Mouse (Mus musculus) urinary bladder, postnatal 25 days (tissue): ENCODE results near the gene Fuz.
A peak's percentile ranks its signal among the peaks of the same experiment; 100 is the strongest.
"Not testable (repeated sequence)": the region's sequence is repeated elsewhere in the genome, so short reads cannot be mapped to it uniquely, and the experiment has no call there.

ENCODE experiments used
- DNase-seq: peaks from one replicate; pipeline ENCODE4 v3.0.0; 2022; ENCODE audit warnings: low spot score

The Fuz gene

DNA sequence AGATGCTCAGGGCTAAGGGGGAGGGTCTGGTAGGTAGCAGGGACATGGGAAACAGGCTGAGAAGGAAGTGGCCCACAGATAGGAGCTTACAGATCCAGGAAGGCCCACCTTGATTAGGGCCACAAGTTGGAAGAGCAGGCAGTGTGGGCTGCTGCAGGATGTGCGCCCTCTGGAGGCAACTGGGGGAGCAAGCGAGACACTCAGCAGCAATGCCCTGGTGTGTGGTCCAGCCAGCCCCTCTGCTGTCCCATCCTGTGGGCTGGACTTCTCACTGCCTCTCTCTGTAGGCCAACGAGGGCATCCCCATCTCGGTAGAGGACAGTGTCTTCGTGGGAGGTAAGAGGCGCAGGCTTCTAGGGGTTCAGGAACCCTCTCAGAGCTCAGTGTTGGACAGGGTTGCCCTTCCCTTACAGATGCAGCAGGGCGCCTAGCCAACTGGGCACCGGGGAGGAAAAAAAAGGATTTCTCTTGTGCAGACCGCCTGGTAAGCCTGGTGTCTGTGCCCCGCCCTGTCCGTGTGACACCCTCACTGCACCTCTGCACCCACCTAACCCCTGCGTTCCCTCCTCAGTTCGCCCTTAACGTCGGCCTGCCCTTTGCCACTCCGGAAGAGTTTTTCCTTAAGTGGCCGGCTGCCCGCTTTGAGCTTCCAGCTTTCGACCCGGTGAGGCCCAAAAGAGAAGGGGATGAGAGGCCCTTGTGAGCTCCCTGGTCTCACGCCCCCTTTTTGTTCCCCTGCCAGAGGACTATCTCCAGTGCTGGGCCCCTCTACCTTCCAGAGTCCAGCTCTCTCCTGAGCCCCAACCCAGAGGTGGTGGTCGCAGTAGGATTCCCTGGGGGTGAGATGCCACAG lies 35.1 kb upstream of the Fuz start:
- DNase-seq = peak; percentile 76

- no peak for DNase-seq
These were observed 34.5 kb upstream of the Fuz start for GRCm38 (mm10) chr7:44861429-44861816.

- DNase-seq = no peak
These were observed 33.4 kb upstream of the Fuz start for GRCm38 (mm10) chr7:44862434-44862833.

GRCm38 (mm10) chr7:44863210-44863609 lies 32.7 kb upstream of the Fuz start:
- DNase-seq = no peak

DNA sequence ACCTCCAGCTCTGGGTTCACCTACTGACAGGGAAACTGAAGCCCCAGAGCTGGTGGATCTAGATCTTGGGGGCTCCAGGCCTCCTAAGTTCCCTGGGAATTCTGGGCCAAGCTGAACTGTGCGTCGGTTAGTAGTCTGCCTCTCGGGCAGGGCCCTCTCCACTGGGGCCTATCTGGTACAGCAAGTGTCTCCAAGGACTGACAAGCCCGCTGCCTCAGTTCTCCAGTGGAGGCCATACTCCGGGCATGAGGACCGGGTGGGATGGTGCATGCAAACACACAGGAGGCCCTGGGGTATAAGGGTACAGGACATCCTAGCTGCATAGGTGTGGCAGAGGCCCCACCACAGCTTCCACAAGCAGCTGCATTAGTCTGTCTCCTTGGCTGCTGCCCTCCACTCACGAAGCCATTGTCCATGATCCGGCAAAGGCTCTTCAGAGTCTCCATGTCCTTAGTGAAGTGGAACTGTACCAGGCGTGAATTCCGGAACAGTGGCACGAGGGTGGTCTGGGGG lies 31.8 kb upstream of the Fuz start:
- DNase-seq = no peak

DNA sequence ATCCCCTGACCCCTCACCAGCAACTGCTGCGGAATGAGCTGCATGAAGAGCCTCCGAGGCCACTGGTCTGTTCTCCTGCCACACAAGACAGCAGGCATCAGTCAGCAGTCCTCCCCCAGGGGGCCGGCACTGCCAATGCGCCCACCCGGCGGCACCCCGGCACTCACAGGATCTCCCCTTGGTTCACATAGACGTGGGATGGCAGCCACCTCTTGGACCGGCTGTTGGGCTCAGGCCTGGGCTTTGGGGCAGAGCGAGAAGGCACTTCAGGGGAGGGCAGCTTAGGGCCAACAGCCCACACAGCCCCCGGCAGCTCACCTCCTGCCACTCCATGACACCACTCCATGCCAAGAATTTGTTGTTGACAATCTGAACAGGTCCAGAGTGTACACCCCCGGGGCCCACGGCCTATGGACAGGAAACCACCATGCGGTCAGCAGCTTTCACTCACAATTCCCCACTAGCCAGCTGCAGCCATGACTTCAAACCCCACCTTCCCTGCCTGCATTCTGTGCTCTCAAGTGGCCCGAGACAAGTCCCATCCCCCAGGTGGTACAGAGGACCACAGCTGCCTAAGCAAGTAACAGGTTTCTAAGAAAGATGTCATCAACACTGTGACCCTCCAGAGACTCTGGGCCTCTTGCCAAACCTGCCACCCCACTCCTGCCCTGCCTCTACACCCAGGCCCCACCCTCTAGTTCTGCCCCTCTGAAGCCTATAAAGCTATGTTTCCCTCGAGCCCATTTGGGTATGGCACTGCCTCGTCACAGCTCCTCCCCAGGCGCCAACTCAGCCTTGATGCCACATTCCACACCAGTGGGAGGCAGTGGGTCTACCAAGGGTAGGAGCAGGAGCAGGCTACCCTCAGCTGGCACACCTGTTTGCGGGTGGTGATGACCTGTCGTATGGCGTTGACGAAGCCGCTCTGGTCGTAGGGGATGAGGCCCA lies 31.0 kb upstream of the Fuz start:
- no peak for DNase-seq

- DNase-seq = no peak
These were observed 29.4 kb upstream of the Fuz start for GRCm38 (mm10) chr7:44866276-44867009.

DNA sequence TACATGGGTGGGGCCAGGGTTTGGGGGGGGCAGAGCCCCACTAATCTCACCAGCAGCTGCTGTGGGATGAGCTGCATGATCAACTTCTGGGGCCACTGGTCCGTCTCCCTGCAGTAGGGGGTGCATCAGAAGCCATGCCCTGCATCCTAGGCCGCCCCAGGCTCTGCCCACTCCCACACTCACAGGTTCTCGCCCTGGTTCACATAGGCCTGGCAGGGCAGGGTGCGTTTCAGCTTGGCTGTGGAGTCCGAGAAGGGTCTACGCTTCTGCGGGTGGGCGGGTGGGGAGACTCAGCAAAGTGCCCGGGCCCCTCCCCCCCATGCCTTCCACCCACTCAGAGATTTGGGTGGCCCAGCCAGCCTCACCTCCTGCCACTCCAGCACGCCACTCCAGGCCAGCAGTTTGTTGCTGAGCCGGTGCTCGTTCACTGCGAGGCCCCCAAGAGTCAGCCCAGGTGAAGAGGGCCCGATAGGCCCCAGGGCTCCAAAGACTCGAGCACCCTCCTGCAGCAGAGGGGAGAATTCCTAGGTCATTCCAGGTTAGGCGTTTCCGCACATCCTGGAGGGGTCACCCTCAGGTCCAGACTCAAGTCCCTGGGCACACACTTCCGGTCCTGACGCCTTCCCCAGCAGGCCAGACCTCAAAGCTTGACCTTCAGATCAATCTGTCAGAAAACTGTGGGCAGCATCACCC lies 28.7 kb upstream of the Fuz start:
- DNase-seq = no peak

DNA sequence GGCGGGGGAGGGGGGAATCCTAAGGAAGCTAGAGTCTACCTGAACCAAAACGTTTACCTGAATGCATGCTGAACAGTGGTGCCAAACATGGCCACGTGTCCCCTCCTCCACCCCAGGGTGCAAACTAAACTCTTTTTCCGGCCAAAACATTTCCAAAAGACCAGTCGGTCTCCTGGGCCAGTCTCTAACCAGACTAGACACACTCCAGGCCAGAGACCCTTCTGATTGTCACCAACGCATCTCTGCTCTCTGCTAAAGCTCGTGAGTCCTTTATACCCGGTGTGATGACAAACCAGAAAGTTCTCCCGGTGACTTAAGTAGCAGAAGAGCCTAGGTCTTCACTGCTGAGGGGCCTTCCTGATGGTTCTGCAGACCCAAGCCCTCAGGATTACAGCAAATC lies 28.1 kb upstream of the Fuz start:
- DNase-seq = no peak

GRCm38 (mm10) chr7:44868465-44868864 lies 27.4 kb upstream of the Fuz start:
- DNase-seq = no peak

GRCm38 (mm10) chr7:44868919-44869696 lies 26.8 kb upstream of the Fuz start:
- DNase-seq = peak; percentile 62

DNA sequence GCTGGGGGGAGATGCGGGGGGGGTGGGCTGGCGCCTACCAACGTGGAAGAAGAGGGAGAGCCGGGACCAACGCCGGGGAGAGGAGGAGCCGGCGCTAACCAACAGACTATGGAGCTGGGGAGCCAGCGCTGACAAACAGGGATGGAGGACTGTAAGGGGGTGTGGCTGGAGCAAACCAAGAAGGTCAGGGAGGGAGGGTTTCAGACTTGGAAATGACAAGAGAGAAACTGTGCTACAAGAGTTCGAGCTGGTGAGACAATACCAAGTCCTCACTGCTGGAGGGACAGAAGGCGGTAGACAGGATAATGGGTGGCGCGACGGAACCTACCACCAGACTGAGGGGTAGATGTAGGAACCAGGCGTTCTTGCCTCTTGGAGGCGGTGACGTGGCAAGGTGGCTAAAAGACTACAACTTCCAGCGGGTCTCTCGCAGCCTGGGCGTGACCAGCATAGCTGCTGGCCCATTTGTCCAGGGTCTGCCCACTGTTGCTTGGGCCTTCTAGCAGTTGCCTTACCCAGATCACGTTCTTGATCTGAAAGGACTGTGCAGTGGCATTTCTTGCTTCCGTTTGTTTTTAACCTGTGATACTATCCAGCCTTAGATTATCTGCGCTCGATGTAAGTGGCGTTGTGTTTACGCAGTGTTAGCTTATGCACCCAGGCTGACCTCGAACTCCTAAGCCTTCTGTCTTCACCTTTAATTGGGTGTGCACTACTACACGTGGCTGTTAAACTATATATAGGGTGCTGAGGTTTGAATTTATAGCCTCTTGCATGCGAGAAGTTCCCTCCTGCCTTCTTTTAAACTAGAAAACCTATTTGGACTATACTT lies 26.0 kb upstream of the Fuz start, which contains the start of gene Ptov1:
Ptov1 (minus strand) TSS at position 92 of the 832 bp plus-strand sequence.
- DNase-seq = peak; percentile 72

DNA sequence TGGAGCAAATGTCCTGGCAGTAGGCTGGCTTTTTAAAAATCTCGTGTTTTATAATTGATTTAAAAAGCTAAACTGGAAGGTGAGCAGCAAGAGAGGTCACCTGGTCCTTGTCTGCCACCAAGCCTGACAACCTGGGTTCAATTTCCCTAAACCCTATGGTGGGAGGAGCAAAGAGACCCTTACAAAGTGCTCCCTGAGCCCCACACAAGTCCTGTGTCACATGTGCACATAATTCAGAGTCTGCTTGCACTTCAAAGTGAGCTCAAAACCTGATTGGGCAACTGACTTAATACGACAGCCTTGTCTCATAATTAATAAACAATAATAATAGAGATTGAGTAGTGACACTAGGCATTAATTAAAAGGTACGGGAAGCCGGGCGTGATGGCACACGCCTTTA lies 25.3 kb upstream of the Fuz start:
- no peak for DNase-seq

- DNase-seq = no peak
These were observed 24.7 kb upstream of the Fuz start for GRCm38 (mm10) chr7:44871181-44871580.

GRCm38 (mm10) chr7:44871774-44872173 lies 24.1 kb upstream of the Fuz start:
- DNase-seq = not testable (repeated sequence)

- no peak for DNase-seq
These were observed 18.0 kb upstream of the Fuz start for GRCm38 (mm10) chr7:44877833-44878232.

DNA sequence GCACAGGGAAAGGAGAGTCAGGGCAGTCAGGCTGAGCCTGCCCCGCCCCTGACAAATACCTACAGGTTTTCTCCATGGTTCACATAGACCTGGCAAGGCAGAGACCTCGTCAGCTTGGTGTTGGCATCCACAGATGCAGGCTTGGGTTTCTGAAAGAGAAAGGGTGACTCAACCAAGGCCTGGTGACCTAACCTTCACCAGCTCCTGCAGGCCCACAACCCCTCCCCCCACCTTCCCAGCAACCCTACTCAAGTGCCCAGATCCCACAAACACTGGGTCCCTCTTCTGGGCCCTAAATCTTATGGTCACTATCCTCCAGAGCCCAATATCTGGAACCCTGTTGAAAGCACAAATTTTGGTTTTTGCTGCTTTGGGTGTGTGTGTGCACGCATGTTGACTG lies 12.8 kb upstream of the Fuz start:
- no peak for DNase-seq

DNA sequence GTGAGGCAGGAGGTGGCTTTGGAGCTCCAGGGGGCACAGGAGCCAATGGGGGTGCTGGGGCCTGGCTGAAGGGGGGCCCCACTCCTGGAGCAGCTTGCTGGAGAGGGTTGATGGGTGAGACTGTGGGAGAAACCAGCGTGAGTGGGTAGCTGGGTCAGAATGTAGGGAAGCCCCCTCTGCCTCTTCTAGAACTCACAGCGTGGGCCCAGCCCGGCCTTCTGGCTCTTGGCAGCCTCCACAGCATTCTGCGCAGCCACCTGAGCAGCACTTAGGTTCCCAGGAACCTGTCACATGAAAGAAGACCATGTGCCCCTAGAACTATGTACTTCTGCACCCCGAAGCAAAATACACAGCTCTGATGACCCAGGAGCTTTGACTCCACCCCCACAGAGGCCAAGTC lies 11.2 kb upstream of the Fuz start:
- no peak for DNase-seq

DNA sequence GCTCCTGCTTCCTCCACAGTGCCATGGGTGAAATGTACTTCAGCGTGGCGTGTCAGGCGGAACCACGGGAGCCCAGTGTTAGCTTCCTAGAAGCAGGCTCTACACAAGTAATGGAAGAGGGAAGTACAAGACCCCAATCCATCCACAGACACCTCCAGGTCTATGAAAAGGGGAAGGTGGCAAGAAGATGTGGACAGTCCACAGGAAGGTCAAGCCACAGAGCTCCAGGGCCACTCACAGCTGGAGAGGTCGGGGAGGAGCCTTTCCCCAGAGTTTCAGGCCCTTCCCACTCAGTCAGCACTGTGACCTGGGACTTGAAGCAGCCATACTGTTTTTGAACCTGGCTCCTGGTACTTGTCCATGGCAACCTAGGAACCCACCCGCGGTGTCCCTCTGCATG lies 8.9 kb upstream of the Fuz start:
- no peak for DNase-seq
